Mouse (Mus musculus) midbrain, embryonic 12.5 days (tissue): Measurements from ENCODE around the gene Olfr166. TPM values are rescaled to one million over a fixed set of nuclear protein-coding genes. Genes with fewer than 3 reads are reported as not detected.
"Not testable (repeated sequence)": the region's sequence is repeated elsewhere in the genome, so short reads cannot be mapped to it uniquely, and the experiment has no call there.

Source experiments
- ATAC-seq: fragments of 200-750 bp; cut with Nextera tagmentation; 2 replicates; pipeline ENCODE4 v1.8.0; 2017; ENCODE audit warnings: low read depth, moderate TSS enrichment, moderate library complexity; ENCODE audit not compliant: low FRiP score
- H3K27ac ChIP-seq: fragments of 300-500 bp; sonication (generic); replicated peaks from 2 replicates; pipeline ENCODE4 v1.5.1; 2016; ENCODE audit warnings: mild to moderate bottlenecking
- H3K27me3 ChIP-seq: fragments of 300-500 bp; sonication (generic); 2 replicates; pipeline ENCODE4 v1.6.1; 2016; ENCODE audit warnings: mild to moderate bottlenecking
- H3K36me3 ChIP-seq: fragments of 300-500 bp; sonication (generic); 2 replicates; pipeline ENCODE4 v1.6.1; 2016
- H3K4me1 ChIP-seq: fragments of 300-500 bp; sonication (generic); 2 replicates; pipeline ENCODE4 v1.6.1; 2016
- H3K4me2 ChIP-seq: fragments of 300-500 bp; sonication (generic); replicated peaks from 2 replicates; pipeline ENCODE4 v1.6.1; 2016; ENCODE audit warnings: mild to moderate bottlenecking, moderate library complexity
- H3K4me3 ChIP-seq: fragments of 300-500 bp; sonication (generic); 2 replicates; pipeline ENCODE4 v1.5.1; 2016; ENCODE audit warnings: mild to moderate bottlenecking
- H3K9ac ChIP-seq: fragments of 300-500 bp; sonication (generic); replicated peaks from 2 replicates; pipeline ENCODE4 v1.6.1; 2016; ENCODE audit warnings: mild to moderate bottlenecking, moderate library complexity
- H3K9me3 ChIP-seq: fragments of 300-500 bp; sonication (generic); 2 replicates; pipeline ENCODE4 v1.6.1; 2016; ENCODE audit warnings: mild to moderate bottlenecking
- WGBS: fragments of 180-500 bp; shearing (Covaris S2); methylation state at CpG from one replicate; pipeline ENCODE4 v1.1.7; 2016; 5-methylcytosine and 5-hydroxymethylcytosine counted together
- polyA plus RNA-seq: library from polyadenylated mRNA; unstranded; fragments of >200 nt; fragmentation: Nextera tagmentation; extraction: Ambion mirVana; gene quantifications from 2 replicates; pipeline ENCODE4 v1.2.1, GENCODE M21; 2016

Olfr166 gene
- polyA plus RNA-seq: not detected in 2 replicates

DNA sequence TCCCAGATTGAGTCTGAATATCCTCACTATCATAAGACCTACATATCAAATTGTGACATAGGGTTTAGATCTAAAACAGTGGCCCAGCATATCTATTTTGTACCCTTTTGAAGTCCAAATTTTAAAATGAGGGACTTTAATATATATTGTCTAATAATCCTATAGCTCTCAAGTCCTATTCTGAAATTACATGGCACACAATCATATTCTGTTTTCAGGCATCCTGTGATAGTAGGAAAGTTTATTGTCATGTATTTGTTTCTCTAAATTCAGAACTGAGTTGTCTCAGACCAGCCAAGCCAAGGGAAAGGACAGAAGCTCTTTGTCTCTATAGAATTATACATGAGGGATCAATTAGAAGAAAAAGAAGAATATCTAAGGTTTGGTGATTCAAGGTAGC lies at the start of gene Olfr166:
Gene Olfr166 (plus strand): TSS at position 301 of the 400 bp plus-strand sequence.
- Histone ChIP-seq H3K36me3 (no peaks in the 10 kb centered on the region), H3K9ac (no peak within 1 kb of the TSS), H3K4me2 (no peak within 1 kb of the TSS), H3K4me1 (no peaks in the 10 kb centered on the region), H3K4me3 (no peak within 1 kb of the TSS), H3K27ac (no peak within 1 kb of the TSS), H3K9me3 (no peaks in the 10 kb centered on the region), H3K27me3 (no peaks in the 10 kb centered on the region)
- no peak for ATAC-seq

DNA sequence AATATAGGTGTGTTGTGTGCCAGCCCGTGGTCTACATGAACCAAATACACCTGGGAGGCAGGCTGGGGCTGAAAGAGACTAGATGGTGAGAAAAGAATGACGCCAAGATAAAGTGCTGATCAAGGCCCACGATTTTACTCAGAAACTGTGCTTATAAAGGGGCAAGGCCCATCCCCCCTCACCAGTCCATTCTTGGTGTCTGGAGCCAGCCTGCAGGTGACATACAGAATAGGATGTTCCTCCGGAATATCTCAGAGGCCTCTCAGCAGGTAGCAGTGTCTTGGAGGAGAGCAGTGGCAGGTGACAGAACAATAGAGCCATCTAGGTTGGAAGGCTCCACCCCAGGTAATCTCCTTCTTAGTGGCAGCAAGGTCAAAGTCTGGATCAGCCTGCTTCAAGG lies 24.8 kb upstream of the Olfr166 start:
- 77% methylated on average over 4 of the region's 4 CpGs for WGBS
- H3K4me2 ChIP-seq: not testable (repeated sequence)

DNA sequence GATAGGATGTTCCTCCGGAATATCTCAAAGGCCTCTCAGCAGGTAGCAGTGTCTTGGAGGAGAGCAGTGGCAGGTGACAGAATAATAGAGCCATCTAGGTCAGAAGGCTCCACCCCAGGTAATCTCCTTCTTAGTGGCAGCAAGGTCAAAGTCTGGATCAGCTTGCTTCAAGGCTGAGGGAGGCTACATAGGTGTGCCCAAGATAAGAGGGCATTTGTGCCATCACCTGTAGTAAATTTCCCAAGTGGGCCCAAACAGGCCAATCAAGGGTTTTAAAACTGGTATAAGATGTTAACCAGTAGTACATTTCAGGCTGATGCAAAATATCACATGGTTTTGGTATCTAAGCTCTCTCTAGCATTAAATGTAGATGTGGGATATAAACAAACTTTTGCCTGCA lies 19.1 kb upstream of the Olfr166 start:
- Histone ChIP-seq H3K36me3 (no peaks in the 10 kb centered on the region), H3K27me3 (no peaks in the 10 kb centered on the region), H3K4me1 (no peaks in the 10 kb centered on the region), H3K9me3 (no peaks in the 10 kb centered on the region), H3K4me3 (no peak overlapping the region), H3K4me2 (no peak overlapping the region), H3K27ac (no peak overlapping the region), H3K9ac (no peak overlapping the region)
- WGBS: 67% methylated on average over 1 of the region's 1 CpGs
- ATAC-seq: no peak

More for the DNA sequence above, 24.8 kb upstream of the Olfr166 start:
- not testable (repeated sequence) for H3K9ac ChIP-seq, H3K27ac ChIP-seq, H3K9me3 ChIP-seq, H3K4me1 ChIP-seq, H3K27me3 ChIP-seq, ATAC-seq, H3K36me3 ChIP-seq, H3K4me3 ChIP-seq

DNA sequence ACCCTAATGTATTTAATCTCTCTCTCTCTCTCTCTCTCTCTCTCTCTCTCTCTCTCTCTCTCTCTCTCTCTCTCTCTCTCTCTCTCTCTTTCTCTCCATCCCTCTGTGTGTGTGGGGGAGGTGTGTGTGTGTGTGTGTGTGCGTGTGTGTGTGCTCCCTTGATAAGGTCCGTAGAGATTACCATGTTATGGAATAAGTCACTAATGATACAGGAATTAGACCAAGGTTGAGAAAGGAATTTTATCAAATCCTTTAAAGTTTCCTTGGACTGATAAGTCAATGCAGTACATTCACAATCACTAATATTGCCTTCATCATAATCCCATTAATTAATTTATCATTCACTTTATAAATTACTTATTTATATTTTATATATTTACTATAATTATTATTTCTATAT lies 38.7 kb downstream of the Olfr166 start, which contains the start of gene Olfr167:
Gene Olfr167 (minus strand): TSS at position 101 of the 400 bp plus-strand sequence.
- Histone ChIP-seq H3K9ac (no peak within 1 kb of the TSS), H3K9me3 (0 out of 2 replicates have a peak, but pooled peaks cover 3% of the 10 kb centered on the region), H3K4me1 (no peaks in the 10 kb centered on the region), H3K4me2 (no peak within 1 kb of the TSS), H3K36me3 (no peaks in the 10 kb centered on the region), H3K27me3 (no peaks in the 10 kb centered on the region), H3K4me3 (no peak within 1 kb of the TSS), H3K27ac (no peak within 1 kb of the TSS)
- no peak for ATAC-seq
- 80% methylated on average over 2 of the region's 2 CpGs for WGBS

DNA sequence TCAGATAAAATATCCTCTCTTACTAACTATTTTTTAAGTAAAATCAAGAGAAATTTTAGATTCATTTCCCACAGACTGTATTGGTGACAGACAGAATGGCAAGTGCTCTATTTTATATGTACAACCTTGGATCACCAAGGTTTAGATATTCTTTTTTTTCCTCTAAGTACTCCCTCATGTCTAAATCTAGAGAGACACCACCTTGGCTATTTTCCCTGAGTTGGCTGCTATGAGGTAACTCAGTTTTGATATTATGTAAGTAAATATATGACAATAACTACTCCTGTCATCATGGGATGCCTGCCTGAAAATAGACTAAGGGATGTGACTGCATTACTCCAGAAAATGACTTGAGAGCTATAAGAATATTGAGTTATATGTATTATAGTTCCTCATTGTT lies 52.0 kb downstream of the Olfr166 start, which contains the start of gene Olfr168:
Gene Olfr168 (minus strand): TSS at position 101 of the 400 bp plus-strand sequence.
- no peak for ATAC-seq
- Histone ChIP-seq H3K27ac (no peak within 1 kb of the TSS), H3K4me2 (no peak within 1 kb of the TSS), H3K4me3 (no peak within 1 kb of the TSS), H3K9me3 (no peaks in the 10 kb centered on the region; the same call in 1 of the 2 replicates), H3K4me1 (no peaks in the 10 kb centered on the region), H3K9ac (no peak within 1 kb of the TSS), H3K36me3 (no peaks in the 10 kb centered on the region), H3K27me3 (no peaks in the 10 kb centered on the region)

Other genes with a start within 250 kb of the Olfr166 start
- not detected in 2 replicates for gene Olfr164, start 169.6 kb upstream of the Olfr166 start, polyA plus RNA-seq
- gene Olfr165, start 60.6 kb upstream of the Olfr166 start, polyA plus RNA-seq: not detected in 2 replicates
- gene Olfr167, start 38.6 kb downstream of the Olfr166 start, polyA plus RNA-seq: not detected in 2 replicates
- not detected in 2 replicates for gene Olfr168, start 51.9 kb downstream of the Olfr166 start, polyA plus RNA-seq
- gene Olfr169, start 88.1 kb downstream of the Olfr166 start, polyA plus RNA-seq: not detected in 2 replicates
- gene Olfr170, start 128.2 kb downstream of the Olfr166 start, polyA plus RNA-seq: not detected in 2 replicates
- not detected in 2 replicates for gene Olfr171, start 146.2 kb downstream of the Olfr166 start, polyA plus RNA-seq
- not detected in 2 replicates for gene Lamp3, start 222.7 kb downstream of the Olfr166 start, polyA plus RNA-seq